Mouse (Mus musculus) telencephalon, adult 2 months (tissue): Measurements from ENCODE around the gene C8a.

ENCODE experiments used
- DNase-seq: peaks from one replicate; pipeline ENCODE4 v3.0.0-alpha.2; 2011; ENCODE audit warnings: low read depth, low spot score

Gene C8a

GRCm38 (mm10) chr4:104769602-104770001 lies 106.6 kb downstream of the C8a start:
- DNase-seq = no peak

GRCm38 (mm10) chr4:104768190-104768589 lies 108.0 kb downstream of the C8a start:
- DNase-seq = no peak

- DNase-seq = no peak
These were observed 110.1 kb downstream of the C8a start, which contains the start of gene C8b for GRCm38 (mm10) chr4:104766065-104766464. Gene C8b, plus strand, starts transcription at chr4:104766317.
